Mouse (Mus musculus): ENCODE measurements around the gene Ttll9. TPM values are rescaled to one million over a fixed set of nuclear protein-coding genes. Genes with fewer than 3 reads are reported as not detected.
A peak's percentile ranks its signal among the peaks of the same experiment; 100 is the strongest.

Gene Ttll9
- total RNA-seq, 1 experiment from 2014 or later: not detected

DNA sequence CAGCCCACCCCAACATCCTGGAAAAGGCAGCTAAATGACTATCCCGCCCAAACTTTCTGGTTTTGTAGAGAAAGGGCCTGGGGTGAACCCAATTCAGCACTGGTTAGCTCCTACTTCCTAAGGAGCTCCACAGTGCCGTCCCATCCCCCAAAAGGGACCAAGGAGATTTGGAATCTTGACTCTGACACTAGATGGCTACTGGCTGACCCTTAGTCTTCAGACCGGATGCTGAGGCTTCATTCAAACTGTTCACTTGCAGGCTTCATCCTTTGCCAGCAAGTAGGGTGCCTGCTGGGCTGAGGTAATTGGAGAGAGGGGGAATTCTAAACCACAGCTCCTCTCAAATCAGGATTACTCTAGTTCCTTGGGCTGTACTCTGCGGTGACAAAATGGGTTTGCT lies 70.7 kb downstream of the Ttll9 start:
- ATAC-seq (replicated peaks; ENCODE audit: insufficient number of reproducible peaks, low FRiP score, low TSS enrichment, poor library complexity, severe bottlenecking): no peak

DNA sequence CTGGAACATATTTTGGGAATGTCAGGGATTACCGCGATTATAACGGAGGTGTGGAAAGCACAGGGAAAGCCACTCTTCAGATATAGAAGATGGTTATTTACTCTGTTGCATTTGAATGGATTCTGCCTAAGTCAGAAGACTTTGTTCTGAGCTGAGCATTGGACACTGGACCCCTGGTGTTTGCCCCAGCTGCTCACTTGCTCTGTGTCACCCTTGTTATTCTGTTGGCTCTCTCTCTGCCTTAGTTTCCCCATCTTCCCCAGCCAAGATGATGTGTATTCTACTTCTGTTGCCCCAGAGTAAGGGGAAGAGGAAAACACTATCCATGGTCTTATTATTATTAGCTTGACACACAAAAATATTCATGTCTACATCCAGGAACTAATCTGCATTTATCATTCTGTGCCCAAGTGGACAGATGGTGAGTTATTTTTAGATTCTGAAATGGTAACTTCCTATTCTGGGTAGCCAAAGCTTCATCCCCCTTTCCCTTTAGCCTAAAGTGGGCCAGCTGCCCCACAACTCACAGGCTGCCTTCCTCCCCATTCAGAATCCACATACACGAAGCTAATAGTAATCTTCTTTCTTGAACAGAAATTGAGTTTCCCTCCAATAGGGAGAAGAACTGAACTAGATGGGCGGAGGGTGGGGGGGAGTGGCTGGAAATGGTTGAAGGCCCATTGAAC lies 71.4 kb downstream of the Ttll9 start:
- ATAC-seq (replicated peaks; ENCODE audit: insufficient number of reproducible peaks, low FRiP score, low TSS enrichment, poor library complexity, severe bottlenecking): no peak

DNA sequence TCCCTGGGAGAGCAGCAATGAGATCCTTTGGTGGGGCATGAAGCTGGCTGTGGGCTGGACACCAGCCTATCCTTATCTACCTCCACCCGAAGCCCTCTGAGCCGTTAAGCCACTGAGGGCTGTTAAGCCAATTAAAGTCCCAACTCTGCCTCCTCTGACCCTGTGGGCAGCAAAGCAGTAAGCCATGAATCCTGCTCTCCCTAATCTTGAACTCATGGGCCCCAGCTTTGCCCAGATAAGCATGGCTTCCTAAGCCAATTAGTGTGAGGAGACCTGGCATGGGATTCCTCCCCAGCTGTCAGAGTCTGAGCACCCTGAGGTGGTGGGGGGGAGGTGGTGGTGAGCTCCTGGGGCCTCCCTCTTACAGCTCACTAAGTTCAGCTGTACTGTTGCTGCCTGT lies 74.4 kb downstream of the Ttll9 start:
- ATAC-seq (replicated peaks; ENCODE audit: insufficient number of reproducible peaks, low FRiP score, low TSS enrichment, poor library complexity, severe bottlenecking): no peak

DNA sequence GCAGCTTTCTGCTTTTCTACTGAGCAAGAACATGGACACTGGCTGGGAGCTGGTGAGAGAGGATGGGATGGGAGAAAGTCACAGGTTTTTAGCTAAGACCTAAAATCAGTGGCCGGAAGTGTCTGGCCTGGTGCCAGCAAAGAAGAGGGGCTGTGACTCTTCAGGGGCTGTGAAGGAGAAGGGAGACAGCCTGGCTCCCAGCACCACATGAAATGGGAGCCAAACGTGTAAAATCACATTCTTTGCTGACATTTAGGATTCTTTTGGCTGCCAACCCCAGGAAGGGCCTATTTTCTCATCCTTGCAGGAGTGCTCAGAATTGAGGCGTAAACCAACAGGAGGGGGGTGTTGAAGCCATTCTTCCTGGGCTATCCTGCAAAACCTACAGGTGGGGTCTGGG lies 81.6 kb downstream of the Ttll9 start:
- no peak for ATAC-seq (replicated peaks; ENCODE audit: insufficient number of reproducible peaks, low FRiP score, low TSS enrichment, poor library complexity, severe bottlenecking)

DNA sequence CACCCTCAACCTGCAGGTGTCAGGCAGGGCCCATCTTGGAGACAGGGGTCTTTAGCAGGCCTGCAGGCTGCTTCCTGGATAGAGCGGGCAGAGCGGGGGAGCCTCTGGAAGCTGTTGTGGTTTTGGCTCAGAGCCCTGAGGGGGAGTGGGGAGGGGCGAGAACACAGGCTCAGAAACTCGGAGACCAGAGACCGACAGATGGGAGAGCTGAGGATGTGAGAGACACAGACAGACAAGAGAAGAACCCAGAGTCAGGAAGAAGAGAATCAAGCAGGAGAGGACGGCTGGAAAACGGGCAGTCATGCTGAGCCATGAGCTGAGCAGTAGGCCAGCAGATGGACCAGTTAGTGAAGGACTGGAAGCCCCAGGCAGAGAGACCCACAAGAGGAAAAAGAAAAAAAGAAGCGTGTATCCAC lies 83.6 kb downstream of the Ttll9 start:
- no peak for ATAC-seq (replicated peaks; ENCODE audit: insufficient number of reproducible peaks, low FRiP score, low TSS enrichment, poor library complexity, severe bottlenecking)

DNA sequence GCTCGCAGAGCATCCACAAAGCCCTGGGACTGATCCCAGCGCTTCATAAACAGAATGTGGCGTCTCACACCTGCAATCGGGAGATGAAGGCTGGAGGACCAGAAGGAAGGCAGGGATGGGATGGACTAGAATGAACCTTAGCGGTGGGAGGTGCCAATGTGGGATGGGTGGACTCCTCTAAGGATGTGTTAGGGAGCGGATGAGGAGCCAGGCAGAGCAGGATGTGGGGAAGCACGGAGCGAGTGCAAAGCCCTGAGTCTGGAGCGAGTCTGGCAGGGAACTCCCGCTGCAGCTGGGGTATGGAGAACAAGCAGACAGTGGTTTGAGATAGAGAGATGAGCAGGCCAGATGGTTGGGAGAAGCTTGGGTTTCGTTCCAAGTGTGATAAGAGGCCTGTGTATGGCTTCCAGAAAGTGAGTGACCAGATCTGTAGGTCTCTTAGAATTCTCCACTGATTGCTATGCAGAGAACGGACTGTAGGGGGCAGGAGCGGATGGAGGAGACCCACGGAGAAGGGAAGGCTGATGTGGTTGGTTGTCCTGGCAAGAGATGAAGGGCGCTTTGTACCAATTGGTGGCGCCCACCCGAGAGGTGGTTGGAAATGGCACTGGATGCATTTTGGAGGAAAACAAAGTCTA lies 85.7 kb downstream of the Ttll9 start:
- peak; percentile 58; the same call in 1 of the 2 replicates for ATAC-seq (replicated peaks; ENCODE audit: insufficient number of reproducible peaks, low FRiP score, low TSS enrichment, poor library complexity, severe bottlenecking)

DNA sequence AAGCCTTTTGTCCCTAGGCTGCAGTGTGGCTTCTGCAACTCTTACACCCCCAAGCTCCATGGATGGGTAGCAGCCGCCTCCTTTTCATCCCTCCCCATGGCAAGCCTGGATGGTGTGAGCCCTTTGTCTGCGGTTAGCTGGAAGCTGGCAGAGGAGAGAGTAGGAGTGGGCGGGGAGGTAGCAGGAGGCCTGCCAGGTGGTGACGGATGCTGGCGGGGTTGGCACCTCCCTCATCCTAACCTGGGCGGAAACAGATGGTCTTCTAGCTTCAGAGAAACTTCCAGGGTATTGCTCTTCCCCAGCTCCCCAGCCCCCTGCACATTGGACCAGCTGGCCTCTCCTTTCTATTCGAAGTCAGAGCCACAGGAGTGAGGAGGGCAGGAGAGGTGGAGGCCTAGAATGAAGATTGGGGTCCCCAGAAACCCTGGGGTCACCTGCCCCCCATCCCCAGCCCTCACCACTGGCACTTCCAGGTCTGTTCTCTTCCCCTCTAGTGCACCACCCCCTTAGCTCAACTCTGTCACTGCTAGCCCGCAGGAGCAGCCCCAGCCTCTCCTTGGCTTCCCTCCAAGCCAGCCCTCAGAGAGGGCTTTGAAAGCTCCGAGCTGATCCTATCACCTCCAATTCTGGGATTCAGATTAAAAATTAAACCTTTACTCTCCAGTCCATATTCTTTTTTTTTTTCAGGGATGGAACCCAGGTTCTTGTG lies 87.2 kb downstream of the Ttll9 start:
- no peak for ATAC-seq (replicated peaks; ENCODE audit: insufficient number of reproducible peaks, low FRiP score, low TSS enrichment, poor library complexity, severe bottlenecking)

DNA sequence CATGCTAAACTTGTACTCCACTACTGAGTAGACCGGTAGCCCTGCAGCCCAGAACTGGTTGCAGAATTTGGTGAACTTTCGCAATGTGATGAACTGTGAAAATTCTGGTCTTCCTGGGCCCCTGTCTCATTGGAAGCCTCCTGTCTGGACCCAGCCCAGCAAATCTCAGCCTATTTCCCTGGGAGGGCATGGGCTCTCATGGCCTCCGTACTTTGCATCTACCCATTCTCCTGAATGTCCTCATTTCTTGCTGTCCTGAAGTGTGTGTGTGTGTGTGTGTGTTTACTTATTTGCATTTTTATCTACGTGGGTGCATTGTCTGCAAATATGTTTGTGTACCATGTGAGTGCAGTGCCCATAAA lies 87.7 kb downstream of the Ttll9 start:
- no peak for ATAC-seq (replicated peaks; ENCODE audit: insufficient number of reproducible peaks, low FRiP score, low TSS enrichment, poor library complexity, severe bottlenecking)

DNA sequence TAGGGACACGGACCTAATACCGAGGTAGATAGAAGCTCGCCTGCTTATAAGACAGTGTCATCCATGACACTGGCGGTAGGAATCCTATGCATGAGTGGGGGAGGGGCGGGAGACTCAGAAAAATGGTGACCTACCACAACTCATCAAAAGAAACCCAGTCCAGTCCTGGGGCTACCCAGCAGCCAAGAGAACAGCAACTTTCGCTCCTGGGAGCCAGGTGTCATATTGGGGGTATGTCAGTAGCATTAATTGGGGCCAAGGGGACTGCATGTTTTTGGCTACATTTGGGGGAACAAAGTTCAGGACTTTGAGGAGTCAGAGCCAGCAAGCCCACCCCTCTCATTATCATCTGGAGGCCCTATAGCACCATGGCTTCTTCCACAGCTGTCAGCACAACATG lies 88.8 kb downstream of the Ttll9 start:
- ATAC-seq (replicated peaks; ENCODE audit: insufficient number of reproducible peaks, low FRiP score, low TSS enrichment, poor library complexity, severe bottlenecking): no peak

DNA sequence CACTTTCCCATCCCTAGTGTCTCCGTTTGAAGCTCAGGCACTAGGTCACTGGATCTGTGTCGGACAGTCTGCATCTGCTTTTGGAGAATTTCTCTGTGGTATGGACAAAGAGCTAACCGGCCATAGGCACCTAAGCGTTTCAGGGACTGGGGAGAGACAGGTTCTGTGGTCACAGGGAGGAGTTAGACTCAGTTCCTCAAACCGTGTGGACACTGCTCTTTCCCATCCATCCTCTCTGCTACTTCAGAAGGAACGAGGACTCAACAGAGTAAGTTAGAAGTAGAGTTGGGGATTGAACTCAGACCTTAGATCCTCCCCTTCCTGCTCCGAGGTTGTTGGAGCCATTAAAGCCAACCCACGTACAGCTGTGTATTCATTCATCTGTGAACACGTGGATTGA lies 89.3 kb downstream of the Ttll9 start:
- ATAC-seq (replicated peaks; ENCODE audit: insufficient number of reproducible peaks, low FRiP score, low TSS enrichment, poor library complexity, severe bottlenecking): peak; percentile 54

DNA sequence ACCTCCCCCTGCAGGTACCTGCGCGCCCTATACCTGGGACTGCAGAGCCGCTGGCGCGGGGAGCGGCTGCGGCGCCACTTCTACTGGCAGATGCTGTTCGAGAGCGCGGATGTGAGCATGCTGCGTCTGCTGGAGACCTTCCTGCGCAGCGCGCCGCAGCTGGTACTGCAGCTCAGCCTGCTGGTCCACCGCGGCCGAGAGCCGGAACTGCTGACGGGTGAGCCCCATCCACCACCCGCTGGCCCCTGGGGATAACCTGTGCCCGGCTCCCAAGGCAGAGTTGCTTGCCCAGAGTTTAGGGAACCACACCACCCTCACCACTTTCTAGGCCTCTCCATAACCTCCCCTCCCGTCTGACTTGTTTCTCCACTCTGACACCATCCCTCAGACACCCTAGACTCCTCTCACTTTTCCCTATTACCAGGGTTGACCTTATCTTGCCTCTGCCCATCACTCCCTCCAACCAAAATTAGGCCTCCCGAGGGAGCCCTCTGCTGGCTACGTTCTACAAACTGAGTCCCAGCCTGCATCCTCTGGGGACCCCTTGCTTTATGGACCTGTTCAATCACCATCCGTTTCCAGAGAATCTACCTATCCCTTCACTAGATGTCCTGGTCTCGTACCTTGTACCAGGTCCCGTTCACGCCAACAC lies 90.5 kb downstream of the Ttll9 start:
- no peak for ATAC-seq (replicated peaks; ENCODE audit: insufficient number of reproducible peaks, low FRiP score, low TSS enrichment, poor library complexity, severe bottlenecking)

DNA sequence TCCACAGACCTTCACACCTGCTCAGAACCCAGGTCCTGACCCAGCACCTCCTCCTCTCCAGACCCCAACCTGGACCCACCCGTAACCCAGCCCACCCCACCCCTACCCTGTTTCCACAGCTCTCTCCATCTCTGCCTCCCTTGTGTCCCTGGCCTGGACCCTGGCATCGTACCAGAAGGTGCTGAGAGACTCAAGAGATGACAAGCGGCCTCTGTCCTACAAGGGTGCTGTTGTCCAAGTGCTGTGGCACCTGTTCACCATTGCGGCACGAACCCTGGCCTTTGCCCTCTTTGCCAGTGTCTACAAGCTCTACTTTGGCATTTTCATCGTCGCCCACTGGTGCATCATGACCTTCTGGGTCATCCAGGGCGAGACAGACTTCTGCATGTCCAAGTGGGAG lies 91.6 kb downstream of the Ttll9 start:
- ATAC-seq (replicated peaks; ENCODE audit: insufficient number of reproducible peaks, low FRiP score, low TSS enrichment, poor library complexity, severe bottlenecking): no peak

DNA sequence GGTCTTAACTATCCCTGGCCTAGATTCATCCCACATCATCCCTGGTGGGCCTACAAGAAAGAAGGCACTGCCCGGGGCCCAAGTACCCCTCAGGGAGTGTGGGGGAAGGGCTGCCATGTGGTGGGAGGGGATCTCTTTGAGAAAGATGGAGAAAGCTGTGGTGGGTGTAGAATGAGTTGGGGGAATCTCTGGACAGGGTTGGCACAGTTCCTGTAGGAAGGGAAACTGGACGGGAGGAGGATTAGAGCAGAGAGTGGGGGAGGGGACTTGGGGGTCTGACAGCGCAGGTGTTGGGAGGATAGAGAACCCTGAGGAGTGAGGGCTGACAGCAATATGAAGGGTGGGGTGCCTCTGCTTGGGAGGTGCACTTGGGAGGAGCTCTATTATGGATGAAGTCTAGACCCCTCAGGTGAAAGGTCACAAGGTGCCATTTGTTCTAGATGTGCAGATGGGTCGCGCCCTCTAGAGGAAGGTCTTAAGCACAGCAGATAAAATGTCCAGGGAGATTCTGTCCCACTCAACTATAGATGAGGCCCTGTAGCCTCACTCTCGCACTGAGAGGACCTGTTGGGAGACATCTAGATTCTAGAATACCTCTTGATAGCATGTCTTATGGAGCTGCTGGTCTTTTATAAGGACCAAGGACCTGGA lies 93.1 kb downstream of the Ttll9 start:
- no peak for ATAC-seq (replicated peaks; ENCODE audit: insufficient number of reproducible peaks, low FRiP score, low TSS enrichment, poor library complexity, severe bottlenecking)

Other genes starting within 250 kb of the Ttll9 start
- gene Id1, start 226.2 kb upstream of the Ttll9 start, total RNA-seq (2017): 3.7 to 18.6 TPM (median 15.7 TPM) in 3 replicates
- gene Cox4i2, start 208.3 kb upstream of the Ttll9 start, total RNA-seq (2017): not detected in 3 replicates
- 11.8 to 39.0 TPM (median 21.7 TPM) in 3 replicates for gene Bcl2l1, start 130.8 kb upstream of the Ttll9 start, total RNA-seq (2017)
- 1.1 to 2.7 TPM (median 1.6 TPM) in 3 replicates for gene Tpx2, start 114.5 kb upstream of the Ttll9 start, total RNA-seq (2017)
- not detected in 3 replicates for gene Mylk2, start 51.1 kb upstream of the Ttll9 start, total RNA-seq (2017)
- gene Foxs1, start 29.3 kb upstream of the Ttll9 start, total RNA-seq (2017): not detected in 3 replicates
- gene Dusp15, start 10.8 kb upstream of the Ttll9 start, total RNA-seq (2017): not detected in 3 replicates
- gene Pdrg1, start 52.9 kb downstream of the Ttll9 start, total RNA-seq (2017): 38.7 to 88.5 TPM (median 51.6 TPM) in 3 replicates
- not detected in 3 replicates for gene Xkr7, start 69.4 kb downstream of the Ttll9 start, total RNA-seq (2017)
- not detected in 3 replicates for gene Ccm2l, start 103.5 kb downstream of the Ttll9 start, total RNA-seq (2017)
- gene Hck, start 146.0 kb downstream of the Ttll9 start, total RNA-seq (2017): 404 to 550 TPM (median 548 TPM) in 3 replicates
- gene Tm9sf4, start 198.8 kb downstream of the Ttll9 start, total RNA-seq (2017): 97.2 to 110 TPM (median 108 TPM) in 3 replicates

All from monocyte, adult 5-6 weeks (primary cell).